Mouse (Mus musculus): Measurements from ENCODE around the gene 6430628N08Rik. TPM values are rescaled to one million over a fixed set of nuclear protein-coding genes. Genes with fewer than 3 reads are reported as not detected.

Gene 6430628N08Rik
- polyA plus RNA-seq, 1 experiment from 2014 or later, result 0.38 TPM

- Histone ChIP-seq H3K27ac (no peak within 1 kb of the TSS), H3K9ac (replicated peaks) (peak within 1 kb of the TSS; percentile 45; the same call in 1 of the 2 replicates), H3K4me2 (peak within 1 kb of the TSS; percentile 76), H3K36me3 (no peaks in the 10 kb centered on the region), H3K4me3 (replicated peaks) (peak within 1 kb of the TSS; percentile 44), H3K27me3 (peaks cover 100% of the 10 kb centered on the region), H3K9me3 (no peaks in the 10 kb centered on the region), H3K4me1 (replicated peaks) (peaks cover 33% of the 10 kb centered on the region)
- ATAC-seq (ENCODE audit: insufficient number of reproducible peaks, insufficient read depth, low FRiP score, low TSS enrichment, low read depth), result no peak
- WGBS, result under 1% methylated on average over 71 of the region's 71 CpGs
Observed at GRCm38 (mm10) chr4:115939295-115940102, 49.0 kb downstream of the 6430628N08Rik start, which contains the start of gene Dmbx1. Dmbx1 (minus strand) TSS chr4:115939926.

DNA sequence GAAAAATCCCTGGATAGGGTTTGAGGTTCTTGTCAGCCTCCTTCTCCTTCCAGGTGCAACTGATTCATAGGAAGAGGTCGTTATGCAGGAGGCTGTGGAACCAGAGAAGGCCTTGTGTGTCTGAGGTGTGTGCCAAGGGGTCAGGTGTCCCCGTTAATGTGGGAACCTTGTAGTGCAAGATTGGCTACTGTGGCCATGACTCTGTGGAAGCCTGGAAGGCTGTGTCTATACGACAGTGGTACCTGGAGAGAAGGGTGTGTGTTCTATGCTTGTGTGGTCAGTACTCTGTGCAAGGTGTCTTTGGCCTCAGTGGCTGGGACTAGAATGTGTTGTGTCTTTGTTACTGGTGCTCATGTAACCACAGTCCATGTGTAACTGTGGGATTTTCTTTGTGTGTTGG is 50.2 kb downstream of the 6430628N08Rik start:
- no peak overlapping the region for H3K4me3 ChIP-seq (replicated peaks)
- no peak overlapping the region for H3K9ac ChIP-seq (replicated peaks)
- H3K27ac ChIP-seq, result no peak overlapping the region
- no peak overlapping the region for H3K4me2 ChIP-seq
- H3K4me1 ChIP-seq (replicated peaks), result peaks cover 29% of the 10 kb centered on the region
- 5% methylated on average over 3 of the region's 3 CpGs for WGBS
- no peaks in the 10 kb centered on the region for H3K36me3 ChIP-seq
- H3K27me3 ChIP-seq, result peaks cover 100% of the 10 kb centered on the region
- no peaks in the 10 kb centered on the region for H3K9me3 ChIP-seq
- no peak for ATAC-seq (ENCODE audit: insufficient number of reproducible peaks, insufficient read depth, low FRiP score, low TSS enrichment, low read depth)

GRCm38 (mm10) chr4:115941242-115941820 is 50.9 kb downstream of the 6430628N08Rik start:
- no peak overlapping the region for H3K4me2 ChIP-seq
- no peaks in the 10 kb centered on the region for H3K9me3 ChIP-seq
- WGBS, result 7% methylated on average over 9 of the region's 9 CpGs
- H3K27ac ChIP-seq, result no peak overlapping the region
- H3K4me1 ChIP-seq (replicated peaks), result peaks cover 28% of the 10 kb centered on the region
- H3K27me3 ChIP-seq, result peaks cover 100% of the 10 kb centered on the region
- ATAC-seq (ENCODE audit: insufficient number of reproducible peaks, insufficient read depth, low FRiP score, low TSS enrichment, low read depth), result no peak
- H3K4me3 ChIP-seq (replicated peaks), result no peak overlapping the region
- H3K36me3 ChIP-seq, result no peaks in the 10 kb centered on the region
- no peak overlapping the region for H3K9ac ChIP-seq (replicated peaks)

GRCm38 (mm10) chr4:115943669-115944314 is 53.3 kb downstream of the 6430628N08Rik start:
- peaks cover 19% of the 10 kb centered on the region for H3K4me1 ChIP-seq (replicated peaks)
- ATAC-seq (ENCODE audit: insufficient number of reproducible peaks, insufficient read depth, low FRiP score, low TSS enrichment, low read depth), result 0 out of 2 replicates have a peak, but pooled peaks have one; percentile 34
- under 1% methylated on average over 41 of the region's 41 CpGs for WGBS

More at GRCm38 (mm10) chr4:115943669-115944314, 53.3 kb downstream of the 6430628N08Rik start:
- Histone ChIP-seq H3K9me3 (no peaks in the 10 kb centered on the region), H3K27ac (no peak overlapping the region), H3K9ac (replicated peaks) (0 out of 2 replicates have a peak overlapping the region, but pooled peaks have one; percentile 18), H3K4me2 (peak overlapping the region; percentile 50), H3K4me3 (replicated peaks) (peak overlapping the region; percentile 23), H3K36me3 (no peaks in the 10 kb centered on the region), H3K27me3 (peaks cover 99% of the 10 kb centered on the region)

Other genes starting within 250 kb of the 6430628N08Rik start
- not detected in 2 replicates for gene Cyp4b1, start 242.9 kb upstream of the 6430628N08Rik start, polyA plus RNA-seq (2016; fragmentation: Nextera tagmentation; extraction: Ambion mirVana)
- 31.9 and 35.2 TPM in 2 replicates for gene Efcab14, start 152.9 kb upstream of the 6430628N08Rik start, polyA plus RNA-seq (2016; fragmentation: Nextera tagmentation; extraction: Ambion mirVana)
- gene Tex38, start 109.6 kb upstream of the 6430628N08Rik start, polyA plus RNA-seq (2016; fragmentation: Nextera tagmentation; extraction: Ambion mirVana), result 0.36 TPM in 1 of 2 replicates, not detected in the other
- 65.5 and 68.7 TPM in 2 replicates for gene Atpaf1, start 105.9 kb upstream of the 6430628N08Rik start, polyA plus RNA-seq (2016; fragmentation: Nextera tagmentation; extraction: Ambion mirVana)
- 8.4 and 8.8 TPM in 2 replicates for gene Mob3c, start 62.6 kb upstream of the 6430628N08Rik start, polyA plus RNA-seq (2016; fragmentation: Nextera tagmentation; extraction: Ambion mirVana)
- 33.6 and 38.0 TPM in 2 replicates for gene Mknk1, start 51.5 kb upstream of the 6430628N08Rik start, polyA plus RNA-seq (2016; fragmentation: Nextera tagmentation; extraction: Ambion mirVana)
- gene Kncn, start 6.3 kb upstream of the 6430628N08Rik start, polyA plus RNA-seq (2016; fragmentation: Nextera tagmentation; extraction: Ambion mirVana), result not detected in 2 replicates
- 0.08 and 0.13 TPM in 2 replicates for gene Dmbx1, start 49.3 kb downstream of the 6430628N08Rik start, polyA plus RNA-seq (2016; fragmentation: Nextera tagmentation; extraction: Ambion mirVana)
- gene Faah, start 127.3 kb downstream of the 6430628N08Rik start, polyA plus RNA-seq (2016; fragmentation: Nextera tagmentation; extraction: Ambion mirVana), result 0.81 and 1.1 TPM in 2 replicates
- gene Nsun4, start 163.2 kb downstream of the 6430628N08Rik start, polyA plus RNA-seq (2016; fragmentation: Nextera tagmentation; extraction: Ambion mirVana), result 18.4 and 21.1 TPM in 2 replicates
- 436 and 452 TPM in 2 replicates for gene Uqcrh, start 184.4 kb downstream of the 6430628N08Rik start, polyA plus RNA-seq (2016; fragmentation: Nextera tagmentation; extraction: Ambion mirVana)
- 78.9 and 82.6 TPM in 2 replicates for gene Lrrc41, start 184.6 kb downstream of the 6430628N08Rik start, polyA plus RNA-seq (2016; fragmentation: Nextera tagmentation; extraction: Ambion mirVana)
- 53.9 and 59.2 TPM in 2 replicates for gene Rad54l, start 233.0 kb downstream of the 6430628N08Rik start, polyA plus RNA-seq (2016; fragmentation: Nextera tagmentation; extraction: Ambion mirVana)
- 73.8 and 74.8 TPM in 2 replicates for gene Pomgnt1, start 233.2 kb downstream of the 6430628N08Rik start, polyA plus RNA-seq (2016; fragmentation: Nextera tagmentation; extraction: Ambion mirVana)

Data from limb, embryonic 12.5 days (tissue).